Mouse (Mus musculus) erythroid progenitor cell, adult 5-6 weeks (primary cell): Measurements from ENCODE around the gene Nutm1. TPM values are rescaled to one million over a fixed set of nuclear protein-coding genes. Genes with fewer than 3 reads are reported as not detected.

Experiments used
- ATAC-seq: replicated peaks from 2 replicates; pipeline ENCODE4 v1.8.0; 2016; ENCODE audit warnings: moderate number of reproducible peaks, mild to moderate bottlenecking, moderate TSS enrichment, inconsistent platforms; ENCODE audit not compliant: poor library complexity, low FRiP score, severe bottlenecking
- total RNA-seq, 2 experiments: library from RNA; stranded (forward) in 1 of 2; stranded (reverse) in 1 of 2; fragments of 150-400 nt in 1 of 2; fragments of 186-747, 209-891 nt in 1 of 2; gene quantifications; 2 replicates each; pipeline versions ENCODE4 v1.2.3 to v1.2.4; 2015 to 2017; ENCODE audit warnings: low replicate concordance in 2 of 2

Gene Nutm1
- total RNA-seq, 2 experiments from 2014 or later, result not detected

GRCm38 (mm10) chr2:112210142-112210541, 48.9 kb downstream of the Nutm1 start:
- no peak for ATAC-seq

GRCm38 (mm10) chr2:112203056-112203455, 56.0 kb downstream of the Nutm1 start:
- ATAC-seq, result no peak

Other genes starting within 250 kb of the Nutm1 start
- gene Olfr1310, start 246.6 kb downstream of the Nutm1 start, total RNA-seq (2015; ENCODE audit: low replicate concordance), result not detected in 2 replicates
- not detected in 2 replicates for gene Olfr1310, start 246.6 kb downstream of the Nutm1 start, total RNA-seq (2017; ENCODE audit: low replicate concordance)
- gene Olfr1311, start 234.9 kb downstream of the Nutm1 start, total RNA-seq (2015; ENCODE audit: low replicate concordance), result not detected in 2 replicates
- gene Olfr1311, start 234.9 kb downstream of the Nutm1 start, total RNA-seq (2017; ENCODE audit: low replicate concordance), result not detected in 2 replicates
- gene Olfr1312, start 209.1 kb downstream of the Nutm1 start, total RNA-seq (2015; ENCODE audit: low replicate concordance), result not detected in 2 replicates
- not detected in 2 replicates for gene Olfr1312, start 209.1 kb downstream of the Nutm1 start, total RNA-seq (2017; ENCODE audit: low replicate concordance)
- not detected in 2 replicates for gene Olfr1313, start 181.4 kb downstream of the Nutm1 start, total RNA-seq (2015; ENCODE audit: low replicate concordance)
- gene Olfr1313, start 181.4 kb downstream of the Nutm1 start, total RNA-seq (2017; ENCODE audit: low replicate concordance), result not detected in 2 replicates
- not detected in 2 replicates for gene Olfr1314, start 162.5 kb downstream of the Nutm1 start, total RNA-seq (2015; ENCODE audit: low replicate concordance)
- gene Olfr1314, start 162.5 kb downstream of the Nutm1 start, total RNA-seq (2017; ENCODE audit: low replicate concordance), result not detected in 2 replicates
- not detected in 2 replicates for gene Olfr1315-ps1, start 143.9 kb downstream of the Nutm1 start, total RNA-seq (2015; ENCODE audit: low replicate concordance)
- gene Olfr1315-ps1, start 143.9 kb downstream of the Nutm1 start, total RNA-seq (2017; ENCODE audit: low replicate concordance), result not detected in 2 replicates
- gene Olfr1316, start 124.3 kb downstream of the Nutm1 start, total RNA-seq (2015; ENCODE audit: low replicate concordance), result not detected in 2 replicates
- gene Olfr1316, start 124.3 kb downstream of the Nutm1 start, total RNA-seq (2017; ENCODE audit: low replicate concordance), result not detected in 2 replicates
- not detected in 2 replicates for gene Olfr1317, start 119.0 kb downstream of the Nutm1 start, total RNA-seq (2015; ENCODE audit: low replicate concordance)
- gene Olfr1317, start 119.0 kb downstream of the Nutm1 start, total RNA-seq (2017; ENCODE audit: low replicate concordance), result not detected in 2 replicates
- gene Olfr1318, start 105.1 kb downstream of the Nutm1 start, total RNA-seq (2015; ENCODE audit: low replicate concordance), result not detected in 2 replicates
- gene Olfr1318, start 105.1 kb downstream of the Nutm1 start, total RNA-seq (2017; ENCODE audit: low replicate concordance), result not detected in 2 replicates
- gene Lpcat4, start 19.8 kb downstream of the Nutm1 start, total RNA-seq (2015; ENCODE audit: low replicate concordance), result 2.5 and 5.0 TPM in 2 replicates
- 0.39 TPM in 1 of 2 replicates, not detected in the other for gene Lpcat4, start 19.8 kb downstream of the Nutm1 start, total RNA-seq (2017; ENCODE audit: low replicate concordance)
- gene Nop10, start 2.6 kb upstream of the Nutm1 start, total RNA-seq (2015; ENCODE audit: low replicate concordance), result 23.5 and 32.4 TPM in 2 replicates
- gene Nop10, start 2.6 kb upstream of the Nutm1 start, total RNA-seq (2017; ENCODE audit: low replicate concordance), result 12.3 and 16.3 TPM in 2 replicates
- 52.8 and 57.7 TPM in 2 replicates for gene Slc12a6, start 6.5 kb upstream of the Nutm1 start, total RNA-seq (2015; ENCODE audit: low replicate concordance)
- gene Slc12a6, start 6.5 kb upstream of the Nutm1 start, total RNA-seq (2017; ENCODE audit: low replicate concordance), result 42.4 and 70.9 TPM in 2 replicates
- 1.4 TPM in 1 of 2 replicates, not detected in the other for gene Gm21985, start 7.0 kb upstream of the Nutm1 start, total RNA-seq (2015; ENCODE audit: low replicate concordance)
- 1.3 and 9.0 TPM in 2 replicates for gene Gm21985, start 7.0 kb upstream of the Nutm1 start, total RNA-seq (2017; ENCODE audit: low replicate concordance)
- 23.5 and 30.3 TPM in 2 replicates for gene Emc4, start 108.7 kb upstream of the Nutm1 start, total RNA-seq (2015; ENCODE audit: low replicate concordance)
- gene Emc4, start 108.7 kb upstream of the Nutm1 start, total RNA-seq (2017; ENCODE audit: low replicate concordance), result 9.9 and 11.3 TPM in 2 replicates
- 21.3 and 29.3 TPM in 2 replicates for gene Katnbl1, start 119.9 kb upstream of the Nutm1 start, total RNA-seq (2015; ENCODE audit: low replicate concordance)
- 20.7 and 21.3 TPM in 2 replicates for gene Katnbl1, start 119.9 kb upstream of the Nutm1 start, total RNA-seq (2017; ENCODE audit: low replicate concordance)
- gene Emc7, start 195.7 kb upstream of the Nutm1 start, total RNA-seq (2015; ENCODE audit: low replicate concordance), result 5.0 and 5.8 TPM in 2 replicates
- gene Emc7, start 195.7 kb upstream of the Nutm1 start, total RNA-seq (2017; ENCODE audit: low replicate concordance), result 7.2 and 7.3 TPM in 2 replicates
- not detected in 2 replicates for gene Chrm5, start 221.5 kb upstream of the Nutm1 start, total RNA-seq (2015; ENCODE audit: low replicate concordance)
- gene Chrm5, start 221.5 kb upstream of the Nutm1 start, total RNA-seq (2017; ENCODE audit: low replicate concordance), result not detected in 2 replicates
- 1.4 TPM in 1 of 2 replicates, not detected in the other for gene Aven, start 233.7 kb upstream of the Nutm1 start, total RNA-seq (2015; ENCODE audit: low replicate concordance)
- gene Aven, start 233.7 kb upstream of the Nutm1 start, total RNA-seq (2017; ENCODE audit: low replicate concordance), result 2.3 and 5.1 TPM in 2 replicates